Mouse (Mus musculus): Measurements from ENCODE around the gene Hrg. TPM values are rescaled to one million over a fixed set of nuclear protein-coding genes. Genes with fewer than 3 reads are reported as not detected.
"Not testable (repeated sequence)": the region's sequence is repeated elsewhere in the genome, so short reads cannot be mapped to it uniquely, and the experiment has no call there.

Hrg gene
- polyA plus RNA-seq, 1 experiment from 2014 or later, result 0.36 TPM

DNA sequence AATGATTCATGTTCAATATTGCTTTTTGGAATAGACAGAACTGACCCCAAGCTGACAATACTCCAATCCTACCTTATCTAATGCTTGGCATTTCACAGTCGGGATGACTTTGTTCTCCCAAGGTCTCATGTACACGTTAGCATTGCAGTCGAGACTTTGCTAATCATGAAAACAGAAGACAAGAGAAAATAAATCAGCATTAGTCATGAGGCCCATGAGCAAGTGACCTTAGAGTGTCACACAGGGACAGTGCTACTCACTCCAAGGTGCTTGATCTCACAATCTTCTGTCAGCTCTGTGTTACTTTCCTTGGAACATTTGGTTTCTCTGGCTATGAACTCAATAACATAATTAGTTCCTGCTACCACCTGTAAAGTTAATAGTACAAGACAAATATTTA is 46.1 kb downstream of the Hrg start:
- not testable (repeated sequence) for H3K4me3 ChIP-seq (ENCODE audit: low read depth, low read length); H3K4me2 ChIP-seq (replicated peaks; ENCODE audit: low read depth, low read length); H3K9ac ChIP-seq (ENCODE audit: low read depth, low read length); H3K36me3 ChIP-seq (ENCODE audit: control insufficient read depth, insufficient read depth, low read length); H3K27me3 ChIP-seq (ENCODE audit: control insufficient read depth, insufficient read depth, low read length); DNase-seq (ENCODE audit: low spot score); ATAC-seq (ENCODE audit: low FRiP score); H3K9me3 ChIP-seq (ENCODE audit: control insufficient read depth, low read length); H3K4me1 ChIP-seq (replicated peaks; ENCODE audit: control insufficient read depth, insufficient read depth, low read length); H3K27ac ChIP-seq (ENCODE audit: low read depth, low read length)
- 83% methylated on average over 3 of the region's 3 CpGs for WGBS

Other genes starting within 250 kb of the Hrg start
- gene Crygs, start 139.5 kb upstream of the Hrg start, polyA plus RNA-seq (2014; fragmentation: Nextera tagmentation; extraction: Ambion mirVana), result 0.26 TPM in 1 of 2 replicates, not detected in the other
- 33.6 and 36.1 TPM in 2 replicates for gene Tbccd1, start 93.4 kb upstream of the Hrg start, polyA plus RNA-seq (2014; fragmentation: Nextera tagmentation; extraction: Ambion mirVana)
- 115 and 116 TPM in 2 replicates for gene Dnajb11, start 93.2 kb upstream of the Hrg start, polyA plus RNA-seq (2014; fragmentation: Nextera tagmentation; extraction: Ambion mirVana)
- gene Ahsg, start 59.8 kb upstream of the Hrg start, polyA plus RNA-seq (2014; fragmentation: Nextera tagmentation; extraction: Ambion mirVana), result 0.11 TPM in 1 of 2 replicates, not detected in the other
- not detected in 2 replicates for gene Fetub, start 32.7 kb upstream of the Hrg start, polyA plus RNA-seq (2014; fragmentation: Nextera tagmentation; extraction: Ambion mirVana)
- not detected in 2 replicates for gene Kng2, start 78.4 kb downstream of the Hrg start, polyA plus RNA-seq (2014; fragmentation: Nextera tagmentation; extraction: Ambion mirVana)
- gene Kng1, start 106.8 kb downstream of the Hrg start, polyA plus RNA-seq (2014; fragmentation: Nextera tagmentation; extraction: Ambion mirVana), result 0.10 TPM in 1 of 2 replicates, not detected in the other
- 230 and 239 TPM in 2 replicates for gene Eif4a2, start 156.4 kb downstream of the Hrg start, polyA plus RNA-seq (2014; fragmentation: Nextera tagmentation; extraction: Ambion mirVana)
- 182 and 192 TPM in 2 replicates for gene Rfc4, start 176.7 kb downstream of the Hrg start, polyA plus RNA-seq (2014; fragmentation: Nextera tagmentation; extraction: Ambion mirVana)
- gene Adipoq, start 195.5 kb downstream of the Hrg start, polyA plus RNA-seq (2014; fragmentation: Nextera tagmentation; extraction: Ambion mirVana), result not detected in 2 replicates

Measured in hindbrain, embryonic 11.5 days (tissue).